Mouse (Mus musculus): ENCODE measurements around the gene Hspa1b. TPM values are rescaled to one million over a fixed set of nuclear protein-coding genes. Genes with fewer than 3 reads are reported as not detected.

The Hspa1b gene
- polyA plus RNA-seq, 1 experiment, result 4.6 TPM

GRCm38 (mm10) chr17:34994751-34995150, 35.7 kb upstream of the Hspa1b start:
- DNase-seq, result no peak
- no peaks in the 10 kb centered on the region for H3K4me1 ChIP-seq (ENCODE audit: control insufficient read depth, insufficient read depth, low read length)
- TF ChIP-seq CTCF (IDR thresholded peaks at IDR 0.05; ENCODE audit: borderline replicate concordance, insufficient read depth, low read depth, low read length) (no peak), POLR2A (IDR thresholded peaks at IDR 0.05; ENCODE audit: borderline replicate concordance, insufficient read depth, low read length) (no peak)
- no peaks in the 10 kb centered on the region for H3K27me3 ChIP-seq (ENCODE audit: control insufficient read depth, insufficient read depth, low read length)
- no peak overlapping the region for H3K27ac ChIP-seq (ENCODE audit: insufficient read depth, low read length)
- H3K4me3 ChIP-seq (replicated peaks; ENCODE audit: insufficient read depth, low read depth, low read length), result no peak overlapping the region

GRCm38 (mm10) chr17:34984218-34984617, 25.2 kb upstream of the Hspa1b start:
- Histone ChIP-seq H3K4me3 (replicated peaks; ENCODE audit: insufficient read depth, low read depth, low read length) (no peak overlapping the region), H3K27ac (ENCODE audit: insufficient read depth, low read length) (no peak overlapping the region), H3K27me3 (ENCODE audit: control insufficient read depth, insufficient read depth, low read length) (no peaks in the 10 kb centered on the region), H3K4me1 (ENCODE audit: control insufficient read depth, insufficient read depth, low read length) (peaks cover 3% of the 10 kb centered on the region; the same call in 1 of the 2 replicates)
- peak in 1 of 2 experiments; percentile 29 for DNase-seq
- TF ChIP-seq POLR2A (IDR thresholded peaks at IDR 0.05; ENCODE audit: borderline replicate concordance, insufficient read depth, low read length) (no peak), CTCF (IDR thresholded peaks at IDR 0.05; ENCODE audit: borderline replicate concordance, insufficient read depth, low read depth, low read length) (no peak)
- 70% methylated on average over 2 of the region's 2 CpGs for WGBS

GRCm38 (mm10) chr17:34982328-34982727, 23.3 kb upstream of the Hspa1b start:
- H3K4me1 ChIP-seq (ENCODE audit: control insufficient read depth, insufficient read depth, low read length), result peaks cover 3% of the 10 kb centered on the region; the same call in 1 of the 2 replicates
- under 1% methylated on average over 15 of the region's 15 CpGs for WGBS
- peak overlapping the region; percentile 75 for H3K4me3 ChIP-seq (replicated peaks; ENCODE audit: insufficient read depth, low read depth, low read length)
- no peak for DNase-seq
- no peak for TF ChIP-seq POLR2A (IDR thresholded peaks at IDR 0.05; ENCODE audit: borderline replicate concordance, insufficient read depth, low read length)
- no peak for TF ChIP-seq CTCF (IDR thresholded peaks at IDR 0.05; ENCODE audit: borderline replicate concordance, insufficient read depth, low read depth, low read length)
- H3K27me3 ChIP-seq (ENCODE audit: control insufficient read depth, insufficient read depth, low read length), result no peaks in the 10 kb centered on the region
- 0 out of 2 replicates have a peak overlapping the region, but pooled peaks have one; percentile 89 for H3K27ac ChIP-seq (ENCODE audit: insufficient read depth, low read length)

GRCm38 (mm10) chr17:34981690-34982180, 22.7 kb upstream of the Hspa1b start, which contains the start of gene Lsm2:
Lsm2 (plus strand) TSS chr17:34981862.
- no peaks in the 10 kb centered on the region for H3K27me3 ChIP-seq (ENCODE audit: control insufficient read depth, insufficient read depth, low read length)
- H3K4me3 ChIP-seq (replicated peaks; ENCODE audit: insufficient read depth, low read depth, low read length), result peak within 1 kb of the TSS; percentile 75
- peak within 1 kb of the TSS; percentile 89 for H3K27ac ChIP-seq (ENCODE audit: insufficient read depth, low read length)
- peaks cover 3% of the 10 kb centered on the region; the same call in 1 of the 2 replicates for H3K4me1 ChIP-seq (ENCODE audit: control insufficient read depth, insufficient read depth, low read length)
- peak; percentile 94 to 95 for DNase-seq
- TF ChIP-seq CTCF (IDR thresholded peaks at IDR 0.05; ENCODE audit: borderline replicate concordance, insufficient read depth, low read depth, low read length) (no peak), POLR2A (IDR thresholded peaks at IDR 0.05; ENCODE audit: borderline replicate concordance, insufficient read depth, low read length) (peak; percentile 98)
- under 1% methylated on average over 58 of the region's 58 CpGs for WGBS

- peak overlapping the region; percentile 45 for H3K4me3 ChIP-seq (replicated peaks; ENCODE audit: insufficient read depth, low read depth, low read length)
- WGBS, result 4% methylated on average over 2 of the region's 2 CpGs
- TF ChIP-seq POLR2A (IDR thresholded peaks at IDR 0.05; ENCODE audit: borderline replicate concordance, insufficient read depth, low read length) (no peak), CTCF (IDR thresholded peaks at IDR 0.05; ENCODE audit: borderline replicate concordance, insufficient read depth, low read depth, low read length) (peak; percentile 38; the same call in 1 of the 2 replicates)
- no peaks in the 10 kb centered on the region for H3K27me3 ChIP-seq (ENCODE audit: control insufficient read depth, insufficient read depth, low read length)
- H3K4me1 ChIP-seq (ENCODE audit: control insufficient read depth, insufficient read depth, low read length), result peaks cover 3% of the 10 kb centered on the region; the same call in 1 of the 2 replicates
- DNase-seq, result peak in 1 of 2 experiments; percentile 66
- peak overlapping the region; percentile 64; the same call in 1 of the 2 replicates for H3K27ac ChIP-seq (ENCODE audit: insufficient read depth, low read length)
Observed at GRCm38 (mm10) chr17:34980655-34981054, 21.6 kb upstream of the Hspa1b start.

GRCm38 (mm10) chr17:34979631-34980030, 20.6 kb upstream of the Hspa1b start:
- WGBS, result 92% methylated on average over 4 of the region's 4 CpGs
- no peaks in the 10 kb centered on the region for H3K27me3 ChIP-seq (ENCODE audit: control insufficient read depth, insufficient read depth, low read length)
- no peak for DNase-seq
- H3K4me1 ChIP-seq (ENCODE audit: control insufficient read depth, insufficient read depth, low read length), result peaks cover 3% of the 10 kb centered on the region; the same call in 1 of the 2 replicates
- H3K4me3 ChIP-seq (replicated peaks; ENCODE audit: insufficient read depth, low read depth, low read length), result no peak overlapping the region
- no peak overlapping the region for H3K27ac ChIP-seq (ENCODE audit: insufficient read depth, low read length)
- TF ChIP-seq CTCF (IDR thresholded peaks at IDR 0.05; ENCODE audit: borderline replicate concordance, insufficient read depth, low read depth, low read length), result no peak
- TF ChIP-seq POLR2A (IDR thresholded peaks at IDR 0.05; ENCODE audit: borderline replicate concordance, insufficient read depth, low read length), result no peak

- no peak overlapping the region for H3K27ac ChIP-seq (ENCODE audit: insufficient read depth, low read length)
- H3K27me3 ChIP-seq (ENCODE audit: control insufficient read depth, insufficient read depth, low read length), result no peaks in the 10 kb centered on the region
- H3K4me1 ChIP-seq (ENCODE audit: control insufficient read depth, insufficient read depth, low read length), result peaks cover 3% of the 10 kb centered on the region; the same call in 1 of the 2 replicates
- 89% methylated on average over 27 of the region's 27 CpGs for WGBS
- DNase-seq, result no peak
- H3K4me3 ChIP-seq (replicated peaks; ENCODE audit: insufficient read depth, low read depth, low read length), result no peak overlapping the region
- no peak for TF ChIP-seq CTCF (IDR thresholded peaks at IDR 0.05; ENCODE audit: borderline replicate concordance, insufficient read depth, low read depth, low read length)
- no peak for TF ChIP-seq POLR2A (IDR thresholded peaks at IDR 0.05; ENCODE audit: borderline replicate concordance, insufficient read depth, low read length)
Observed at GRCm38 (mm10) chr17:34978239-34978638, 19.2 kb upstream of the Hspa1b start.

- H3K27me3 ChIP-seq (ENCODE audit: control insufficient read depth, insufficient read depth, low read length), result no peaks in the 10 kb centered on the region
- no peak overlapping the region for H3K27ac ChIP-seq (ENCODE audit: insufficient read depth, low read length)
- DNase-seq, result no peak
- H3K4me1 ChIP-seq (ENCODE audit: control insufficient read depth, insufficient read depth, low read length), result peaks cover 3% of the 10 kb centered on the region; the same call in 1 of the 2 replicates
- TF ChIP-seq POLR2A (IDR thresholded peaks at IDR 0.05; ENCODE audit: borderline replicate concordance, insufficient read depth, low read length) (no peak), CTCF (IDR thresholded peaks at IDR 0.05; ENCODE audit: borderline replicate concordance, insufficient read depth, low read depth, low read length) (no peak)
- no peak overlapping the region for H3K4me3 ChIP-seq (replicated peaks; ENCODE audit: insufficient read depth, low read depth, low read length)
- WGBS, result 80% methylated on average over 20 of the region's 20 CpGs
Observed at GRCm38 (mm10) chr17:34977000-34977399, 18.0 kb upstream of the Hspa1b start.
